Mouse (Mus musculus) mouse trophoblast stem cell (cell line): ENCODE results near the gene Txn1.

Experiments used
- in situ Hi-C, 2 experiments: fragments of 300-500 bp; cut with MseI, MboI; formaldehyde crosslinking; loops; 2 replicates in 1 of 2; 3 replicates in 1 of 2; pipeline ENCODE4 v1.15.1; 2025

Txn1 gene

DNA sequence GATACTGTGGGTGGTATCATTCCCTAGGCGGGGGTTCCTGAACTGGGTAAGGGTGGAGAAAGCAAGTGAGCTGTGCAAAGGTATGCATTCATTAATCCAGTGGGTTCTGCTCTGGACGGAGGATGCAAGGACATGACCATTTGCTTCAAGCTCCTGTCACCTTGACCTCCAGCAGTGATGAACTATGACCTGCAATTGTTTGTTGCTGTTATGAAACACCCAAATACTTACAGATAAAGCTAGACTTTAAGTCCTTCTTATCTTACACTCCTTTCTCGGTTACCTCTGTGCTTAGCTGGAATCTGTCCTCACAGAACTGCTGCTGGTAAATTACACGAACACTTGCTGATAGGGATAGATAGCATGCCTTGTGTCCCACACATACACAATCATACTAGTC is 15.6 kb downstream of the Txn1 start:
- in situ Hi-C loops = no loop called here

DNA sequence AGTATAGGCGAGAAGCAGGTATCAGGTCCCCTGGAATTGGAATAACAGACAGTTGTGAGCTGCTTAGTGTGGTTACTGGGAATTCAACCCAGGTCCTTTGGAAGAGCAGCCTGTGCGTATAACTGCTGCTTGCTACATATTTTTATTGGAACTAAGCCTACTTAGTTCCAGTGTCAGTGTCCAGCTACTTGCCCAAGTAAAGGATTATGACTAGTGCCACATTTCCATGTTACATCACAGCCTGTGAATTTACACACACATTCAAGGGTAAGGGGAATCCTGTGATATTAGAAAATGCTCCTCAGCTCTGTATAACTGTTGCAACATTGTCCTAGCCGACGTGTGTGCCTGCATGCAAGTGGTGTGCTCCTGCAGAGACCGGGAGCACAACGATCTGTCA is 18.9 kb downstream of the Txn1 start:
- in situ Hi-C loops = no loop called here

DNA sequence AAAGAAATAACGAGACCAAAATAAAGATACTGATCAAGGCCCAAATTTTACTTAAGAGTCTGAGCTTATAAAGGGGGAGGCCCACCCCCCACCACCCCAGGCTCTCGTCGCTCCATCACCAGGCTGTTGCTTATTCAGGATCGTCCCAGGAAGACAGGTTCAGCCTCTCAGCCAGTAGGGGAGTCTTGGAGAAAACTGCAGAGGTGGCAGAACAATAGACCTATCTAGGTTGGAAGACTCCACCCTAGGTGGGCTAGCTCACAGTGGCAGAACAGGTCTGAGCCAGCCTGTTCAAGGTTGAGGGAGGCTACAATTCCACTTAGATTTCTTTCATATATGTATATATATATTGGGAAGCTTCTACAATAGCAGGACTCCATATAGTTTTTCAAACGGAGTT is 22.0 kb downstream of the Txn1 start:
- in situ Hi-C loops = no loop called here

DNA sequence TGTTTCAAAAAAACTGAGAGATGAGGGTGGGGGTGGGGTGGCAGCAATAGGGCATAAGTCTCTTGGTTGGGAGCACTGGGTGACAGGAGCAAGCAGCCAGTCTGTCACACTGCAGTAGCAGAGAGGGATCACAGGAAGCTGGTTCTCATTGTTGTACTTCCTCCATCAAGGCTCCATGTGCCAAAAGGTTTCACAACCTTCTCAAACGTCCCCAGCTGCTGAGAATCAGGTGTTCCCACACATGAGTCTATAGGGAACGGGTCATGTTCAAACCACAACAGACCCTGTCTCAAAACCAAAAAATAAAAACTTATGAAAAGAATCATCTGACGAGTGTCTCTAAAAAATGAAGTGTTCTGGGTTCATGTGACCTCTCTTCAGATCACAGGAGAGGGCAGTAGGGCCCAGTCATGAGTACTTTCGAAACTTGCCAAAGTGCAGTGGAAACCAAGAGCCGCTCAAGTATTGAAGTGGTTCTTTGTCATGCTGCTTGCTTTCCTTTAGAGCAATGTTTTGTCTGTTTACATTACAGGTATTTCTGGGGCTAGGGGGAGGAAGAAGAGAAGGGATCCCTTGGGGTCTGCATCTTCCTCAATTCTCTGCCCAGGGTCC is 25.5 kb downstream of the Txn1 start:
- in situ Hi-C loops = no loop called here

DNA sequence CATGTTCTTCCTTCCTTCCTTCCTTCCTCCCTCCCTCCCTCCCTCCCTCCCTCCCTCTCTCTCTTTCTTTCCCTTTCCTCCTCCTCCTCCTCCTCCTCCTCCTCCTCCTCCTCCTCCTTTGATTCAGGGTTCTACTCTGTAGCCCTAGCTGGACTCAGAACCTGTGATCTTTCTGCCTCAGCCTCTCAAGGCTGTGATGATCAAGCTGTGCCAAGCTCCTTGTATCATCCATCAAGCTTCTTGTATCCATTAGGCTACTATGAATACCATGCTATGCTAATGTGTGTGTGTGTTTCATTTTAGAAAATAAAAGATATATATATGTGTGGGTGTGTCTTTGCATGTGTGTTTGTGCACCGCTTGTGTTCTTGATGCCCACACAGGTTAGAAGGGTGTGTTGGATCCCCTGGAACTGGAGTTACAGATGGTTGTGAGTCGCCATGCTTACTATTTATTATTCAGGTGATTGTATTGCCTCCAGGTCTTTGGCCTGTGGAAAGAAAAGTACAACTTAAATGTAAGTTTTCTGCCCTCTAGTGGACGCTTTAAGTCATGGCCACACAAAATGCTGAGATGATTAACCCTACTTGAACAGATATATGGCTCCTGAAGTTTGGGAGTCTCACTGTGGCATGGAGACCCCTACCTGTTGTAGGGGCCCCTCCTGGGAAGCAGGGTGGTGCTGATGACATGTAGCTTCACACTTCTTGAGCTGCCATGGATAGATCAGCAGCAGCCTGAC is 28.6 kb downstream of the Txn1 start:
- in situ Hi-C loops = no loop called here

DNA sequence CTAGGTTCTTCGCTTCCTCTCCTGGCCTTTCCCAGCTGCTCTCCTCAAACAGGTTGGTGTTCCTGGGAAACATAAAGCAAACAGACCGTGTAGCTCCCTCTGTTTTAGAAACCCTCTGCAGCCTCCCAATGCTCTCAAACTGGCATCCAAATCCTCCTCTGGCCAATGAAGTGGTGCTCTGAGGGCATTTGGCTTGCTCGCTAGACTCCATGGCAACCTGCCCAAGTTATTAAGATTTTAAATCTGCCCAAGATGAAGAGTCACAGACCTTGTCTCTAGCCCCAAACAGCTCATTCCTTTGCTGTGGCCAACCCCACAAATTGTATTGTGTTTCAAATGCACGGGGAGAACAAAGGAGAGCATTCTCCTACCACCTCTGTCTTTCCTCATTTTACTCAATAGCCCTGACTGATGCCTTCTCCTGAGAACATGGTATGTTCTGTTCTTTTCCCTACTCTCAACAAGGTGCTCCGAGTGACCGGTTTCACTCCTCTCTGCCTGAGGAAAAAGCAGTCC is 31.6 kb downstream of the Txn1 start:
- in situ Hi-C loops = no loop called here

DNA sequence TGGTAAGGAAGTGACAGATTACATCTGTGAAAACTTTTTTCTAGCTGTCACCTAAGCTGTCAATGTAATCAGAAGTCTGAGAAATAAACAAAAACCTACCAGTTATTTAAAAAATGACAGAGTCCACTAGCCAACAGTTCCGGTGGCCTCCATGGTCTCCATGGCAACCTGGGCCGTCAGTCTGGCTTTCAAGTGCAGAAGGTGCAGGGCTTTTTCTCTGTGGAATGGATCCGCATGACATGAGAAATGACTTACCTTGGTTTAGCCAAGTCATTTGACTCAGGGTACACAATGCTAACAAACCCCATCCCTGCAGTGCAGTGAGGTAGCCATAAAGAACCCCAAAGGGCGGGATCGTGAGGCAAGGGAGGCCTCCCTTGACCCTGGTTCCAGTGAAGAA is 34.0 kb downstream of the Txn1 start:
- in situ Hi-C loops = no loop called here

DNA sequence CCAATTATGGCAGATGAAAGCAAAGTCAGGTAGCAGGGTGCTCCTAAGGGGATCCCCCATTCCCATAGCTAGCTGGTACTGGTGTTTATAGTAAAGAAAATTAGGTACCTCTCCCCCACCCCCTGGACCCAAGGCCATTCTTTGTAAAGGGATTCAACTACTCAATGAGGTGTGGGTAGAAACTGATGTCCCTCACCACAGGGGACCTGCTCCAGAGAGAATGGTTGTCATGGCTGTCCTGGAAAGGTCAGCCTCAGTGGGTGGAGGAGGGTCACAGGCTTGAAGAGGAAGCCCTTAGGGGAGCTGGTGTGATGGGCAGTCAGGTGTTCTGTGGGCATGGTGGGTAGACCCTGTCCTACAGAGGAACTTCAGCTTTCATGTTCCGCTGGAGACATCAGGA is 35.7 kb downstream of the Txn1 start:
- in situ Hi-C loops = no loop called here

DNA sequence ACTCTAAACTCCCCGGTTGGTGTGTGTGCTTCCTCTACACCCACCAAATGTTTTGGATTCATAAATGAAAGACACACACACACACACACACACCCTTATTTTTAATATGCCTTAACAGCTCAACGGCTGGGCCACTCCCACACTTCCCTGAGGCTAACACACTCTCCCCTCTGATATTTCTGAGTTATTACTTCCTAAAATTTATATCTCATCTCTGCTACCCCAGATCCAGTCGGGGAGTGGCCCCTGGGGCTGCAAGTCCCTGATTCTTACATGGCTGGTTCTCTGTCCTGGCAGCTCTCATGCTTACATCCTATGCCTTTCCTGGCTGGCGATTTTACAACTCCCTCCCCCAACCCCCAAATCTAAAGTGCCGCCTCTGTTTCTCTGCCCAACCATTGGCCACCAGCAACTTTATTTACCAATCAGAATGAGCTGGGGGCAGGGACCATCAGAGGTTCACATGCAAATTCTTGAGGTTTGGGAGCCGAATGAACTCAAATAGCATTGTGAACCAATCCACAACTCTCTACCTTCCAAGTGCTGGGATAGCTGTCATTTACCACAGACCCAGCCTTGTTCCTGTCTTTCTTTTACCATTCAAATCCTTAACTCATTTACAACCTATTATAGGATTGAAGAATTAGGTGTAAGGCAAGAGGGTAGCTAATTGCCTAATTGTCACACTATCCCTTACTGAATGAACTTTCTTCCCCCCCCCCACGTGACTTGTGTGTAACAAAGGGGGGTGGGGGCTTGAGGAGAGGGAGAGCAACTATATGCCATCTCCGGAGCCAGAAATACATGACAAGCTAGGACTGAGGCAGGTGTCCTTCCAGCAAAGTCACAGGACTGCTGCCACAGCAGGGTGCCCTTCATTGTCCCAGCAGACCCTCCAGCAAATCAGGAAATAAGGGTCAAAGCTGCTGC is 36.5 kb downstream of the Txn1 start:
- in situ Hi-C loops = no loop called here

DNA sequence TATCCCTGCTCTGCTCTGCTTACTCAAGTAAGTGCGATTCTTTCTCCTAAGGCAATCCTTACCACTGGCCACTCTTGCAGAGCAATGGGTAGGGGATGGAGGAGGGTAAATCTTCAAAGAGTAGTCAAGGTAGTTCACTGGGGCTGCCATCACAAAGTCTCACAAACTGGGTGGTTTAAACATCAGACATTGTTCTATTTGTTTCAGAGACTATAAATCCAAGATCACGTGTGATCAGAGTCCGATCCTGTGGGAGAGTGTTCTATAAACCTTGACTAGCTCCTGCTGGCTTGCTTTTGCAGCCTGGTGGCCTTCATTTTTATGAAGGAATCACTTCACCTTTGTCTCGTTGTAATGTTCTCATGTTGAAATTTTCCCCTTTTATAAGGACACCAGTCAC is 39.5 kb downstream of the Txn1 start:
- in situ Hi-C loops = no loop called here

DNA sequence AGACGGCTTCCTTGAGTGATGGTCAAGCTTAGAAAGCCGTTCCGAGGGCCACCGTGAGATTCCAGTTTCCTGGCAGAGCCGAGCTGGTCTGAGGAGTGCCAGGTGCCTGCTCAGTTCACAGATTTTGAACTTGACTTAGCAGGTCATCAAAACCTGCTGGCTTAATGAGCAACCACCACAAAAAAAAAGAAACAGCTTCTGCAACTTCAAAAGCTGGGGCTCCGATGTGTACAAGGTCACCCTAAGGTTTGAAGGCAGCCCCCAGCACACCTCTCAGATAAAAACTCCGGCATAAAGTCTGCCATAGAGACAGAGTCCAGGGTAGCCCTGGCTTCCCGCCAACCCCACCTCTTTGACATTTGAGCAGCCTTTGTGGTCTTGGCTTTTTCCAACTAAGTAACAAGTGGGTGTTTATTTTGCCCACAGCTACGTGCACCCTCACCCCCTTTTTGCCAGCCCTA is 40.0 kb downstream of the Txn1 start, which contains the start of gene D630039A03Rik:
Gene D630039A03Rik, minus strand, starts transcription at position 97 of the 461 bp plus-strand sequence.
- in situ Hi-C loops = no loop called here

DNA sequence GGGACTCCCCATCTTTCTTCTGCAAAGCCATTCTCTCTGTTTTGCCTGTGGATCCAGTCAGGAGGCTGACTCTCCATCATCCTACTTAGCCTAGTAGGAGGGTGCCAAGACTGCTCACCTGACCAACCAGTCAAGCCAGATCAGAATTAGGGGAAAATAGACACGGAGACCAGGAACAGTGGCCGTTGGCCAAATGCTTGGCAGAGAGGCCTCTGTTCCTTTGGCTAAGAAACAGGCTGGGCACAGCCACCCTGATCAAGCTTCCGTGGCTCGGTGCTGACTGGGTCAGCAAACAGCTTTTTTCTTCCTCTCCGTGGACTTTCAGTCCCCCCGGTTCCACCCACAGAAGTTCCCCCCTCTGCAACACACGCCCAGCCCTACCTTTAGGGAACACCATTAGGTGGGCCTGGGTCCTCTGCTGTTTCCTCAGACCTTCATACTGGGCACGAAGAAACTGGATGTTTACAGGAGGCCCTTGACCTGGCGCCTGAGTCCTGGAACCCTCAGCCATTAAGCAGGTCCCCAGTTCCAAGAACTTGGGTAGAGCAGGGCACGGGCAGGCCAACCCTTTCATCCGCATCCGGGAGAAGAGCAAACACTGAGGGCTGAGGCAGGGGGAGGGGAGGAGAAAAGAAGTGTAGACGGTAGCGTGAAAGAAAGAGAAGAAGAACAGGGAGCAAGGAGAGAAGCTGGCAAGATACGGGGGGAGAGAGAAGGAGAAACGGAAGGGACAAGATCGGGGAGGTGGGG is 40.8 kb downstream of the Txn1 start:
- in situ Hi-C loops = no loop called here

DNA sequence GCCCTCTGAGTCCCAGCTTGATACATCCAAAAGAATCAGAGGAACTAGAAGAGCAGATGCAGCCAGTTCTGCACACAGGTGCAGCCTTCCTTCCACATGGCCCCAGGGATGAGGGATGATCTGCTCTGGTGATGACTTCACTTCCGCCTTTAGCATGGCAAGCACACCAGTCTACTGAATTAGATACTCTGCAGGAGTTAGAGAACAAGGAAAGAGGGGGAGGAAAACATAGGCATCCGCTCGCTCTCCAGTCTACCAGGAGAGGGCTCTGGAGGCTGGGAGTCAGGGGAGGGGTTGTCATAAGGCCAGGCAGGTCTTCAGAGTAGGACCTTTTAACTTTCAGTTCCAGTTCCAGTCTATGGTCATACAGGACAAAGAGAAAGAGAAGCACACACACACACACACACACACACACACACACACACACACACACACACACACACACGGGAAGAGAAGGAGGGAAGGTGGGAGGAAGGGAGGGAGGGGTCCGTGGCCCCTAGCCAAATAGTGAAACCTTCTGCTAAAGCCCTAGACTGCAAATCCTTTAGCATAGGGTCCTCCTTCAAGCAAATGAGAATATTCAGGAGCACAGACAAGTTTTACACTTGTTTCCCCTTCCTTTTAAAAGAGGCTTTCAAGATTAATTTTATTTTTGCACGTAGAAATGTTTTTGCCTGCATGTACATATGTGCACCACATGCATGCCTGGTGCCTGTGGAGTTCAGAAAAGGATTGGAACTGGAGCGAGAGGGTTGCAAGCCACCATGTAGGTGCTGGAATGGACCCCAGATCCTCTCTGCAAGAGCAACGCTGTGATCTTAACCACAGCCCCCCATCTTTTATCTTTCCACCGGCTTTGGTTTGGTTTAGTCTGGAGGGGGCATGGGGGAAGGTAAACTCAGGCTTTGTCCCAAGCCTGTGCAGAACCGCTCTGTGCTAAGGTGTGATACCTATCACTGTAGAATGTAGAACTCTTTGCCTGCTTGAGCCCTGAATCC is 41.7 kb downstream of the Txn1 start:
- in situ Hi-C loops = no loop called here

DNA sequence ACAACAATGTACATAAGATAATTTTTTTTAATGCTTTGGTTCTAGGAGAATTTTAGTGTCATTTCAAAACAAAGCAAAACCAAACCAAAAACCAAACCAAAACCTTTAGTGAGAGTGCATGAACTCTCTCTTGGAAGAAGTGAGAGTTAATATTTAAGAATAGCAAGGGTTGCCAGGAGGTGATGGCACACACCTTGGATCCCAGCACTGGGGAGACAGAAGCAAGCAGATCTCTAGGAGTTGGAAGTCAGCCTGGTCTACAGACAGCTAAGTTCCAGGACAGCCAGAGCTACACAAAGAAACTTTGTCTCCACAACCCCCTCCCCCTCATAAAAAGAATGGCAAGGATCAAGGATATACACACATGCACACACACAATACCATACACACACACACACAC is 43.2 kb downstream of the Txn1 start:
- in situ Hi-C loops = no loop called here

DNA sequence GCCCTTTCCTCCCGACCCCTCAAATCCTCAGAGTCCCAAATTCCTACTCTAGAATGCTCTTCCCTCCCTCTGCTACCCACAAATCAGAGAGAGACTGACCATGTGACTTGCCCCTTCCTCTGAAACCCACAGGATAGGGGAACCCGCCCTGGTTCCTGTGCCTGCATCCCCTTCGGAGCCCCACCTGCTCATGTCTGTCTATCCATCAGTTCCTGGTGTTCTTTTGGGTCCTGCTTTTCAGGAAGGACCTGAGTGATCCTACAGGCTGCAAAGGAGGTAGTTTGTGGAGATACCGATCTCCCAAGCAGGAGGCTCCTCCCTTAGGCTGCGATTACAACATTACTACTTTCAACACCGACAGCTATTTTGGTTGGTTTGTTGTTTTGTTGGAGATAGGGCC is 47.4 kb downstream of the Txn1 start:
- in situ Hi-C loops = no loop called here

DNA sequence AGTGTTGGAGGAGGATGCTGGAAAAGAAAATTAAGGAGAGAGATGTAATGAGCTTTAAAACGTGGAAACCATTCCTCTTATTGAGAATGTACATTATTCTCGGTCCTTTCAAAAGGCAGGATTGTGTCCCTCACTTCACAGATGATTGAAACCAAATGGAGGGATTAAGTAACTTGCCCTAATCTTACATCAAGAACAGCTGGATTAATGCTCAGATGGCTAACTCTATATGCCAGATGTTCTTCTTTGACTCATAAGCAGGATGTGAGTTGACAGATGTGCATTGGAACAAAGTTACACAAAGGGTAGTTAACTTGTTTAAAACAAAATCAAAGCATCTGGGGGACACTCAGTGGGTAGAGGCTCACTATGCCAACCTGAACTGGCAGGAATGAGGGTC is 49.5 kb downstream of the Txn1 start:
- in situ Hi-C loops = no loop called here

DNA sequence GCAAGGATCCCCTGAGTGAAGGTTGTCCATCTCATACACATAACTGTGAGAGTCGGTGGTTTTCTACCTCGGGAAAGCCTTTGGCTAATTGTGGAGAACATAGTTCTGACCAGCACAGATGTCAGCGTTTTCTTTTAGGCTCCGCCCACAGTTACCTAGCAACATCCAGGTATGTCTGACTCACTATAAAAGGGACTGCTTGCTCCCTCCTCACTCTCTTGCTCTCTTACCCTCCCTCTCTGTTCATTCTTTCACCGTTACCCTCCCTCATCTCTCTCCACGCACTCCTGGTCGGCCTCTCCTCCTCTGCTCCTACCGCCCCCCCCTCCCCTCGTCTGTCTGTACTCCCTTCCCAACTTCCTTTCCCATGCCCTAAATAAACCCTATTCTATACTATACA is 51.6 kb downstream of the Txn1 start:
- in situ Hi-C loops = loop anchor here in 1 of 2 experiments (5.0 kb wide), 1 partner anchor 178 kb away; no protein-coding TSS in a partner anchor

DNA sequence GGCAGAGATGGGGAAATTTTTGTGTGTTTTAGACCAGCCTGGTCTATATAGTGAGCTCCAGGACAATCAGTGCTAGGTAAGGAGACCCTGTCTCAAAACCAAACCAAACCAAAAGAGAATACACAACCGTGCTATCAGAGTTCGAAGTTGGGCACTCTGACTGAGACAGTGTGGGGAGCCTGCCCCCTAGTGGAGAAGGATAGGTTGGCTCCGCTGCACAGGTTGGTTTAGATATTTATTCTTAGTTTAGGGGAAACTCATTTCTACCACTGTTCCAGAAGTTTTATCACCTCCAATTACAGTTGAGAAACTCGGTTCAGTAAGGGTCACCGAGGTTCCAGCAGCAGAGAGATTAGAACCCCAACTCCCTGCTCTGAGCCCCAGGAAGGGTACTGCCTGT is 52.0 kb downstream of the Txn1 start:
- in situ Hi-C loops = loop anchor here in 1 of 2 experiments (5.0 kb wide), 1 partner anchor 178 kb away; no protein-coding TSS in a partner anchor

DNA sequence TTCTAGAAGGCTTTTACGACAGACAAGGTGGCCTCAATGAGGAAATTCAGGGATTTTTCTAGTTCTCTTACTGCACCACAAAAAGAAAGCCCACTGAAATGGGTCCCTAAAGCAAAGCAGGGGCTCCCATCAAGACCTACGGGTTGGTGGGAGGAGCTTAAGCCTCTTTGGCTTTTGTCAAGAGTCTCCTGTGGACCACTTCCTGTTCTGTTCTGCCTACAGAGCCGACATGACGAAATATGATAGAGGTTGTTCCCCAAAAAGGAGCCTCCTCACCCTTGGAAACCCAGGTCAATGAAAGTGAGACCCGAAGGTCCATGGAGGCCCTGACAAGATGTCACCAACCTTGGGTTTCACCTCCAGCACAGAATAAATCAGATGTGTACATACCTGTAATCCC is 53.6 kb downstream of the Txn1 start:
- in situ Hi-C loops = loop anchor here in 1 of 2 experiments (5.0 kb wide), 1 partner anchor 180 kb away; no protein-coding TSS in a partner anchor

DNA sequence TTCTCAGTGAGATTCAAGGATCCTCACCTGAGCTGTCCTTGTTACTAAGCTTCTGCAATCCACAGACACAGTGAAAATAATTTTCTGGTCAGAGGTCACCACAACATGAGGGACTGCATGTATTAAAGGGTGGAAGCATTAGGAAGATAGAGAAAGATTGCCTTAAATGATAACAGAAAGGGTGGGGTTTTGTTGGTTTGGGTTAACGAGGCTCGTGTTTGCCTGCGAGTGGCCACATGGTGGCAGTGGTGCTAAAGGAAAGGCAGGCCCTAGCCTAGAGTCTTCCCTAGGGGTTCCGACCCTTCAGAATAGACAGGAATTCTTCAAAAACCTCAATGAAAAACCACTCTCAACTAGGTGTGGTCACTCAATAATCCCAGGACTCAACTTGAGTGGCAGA is 55.0 kb downstream of the Txn1 start:
- in situ Hi-C loops = loop anchor here in 1 of 2 experiments (5.0 kb wide), 1 partner anchor 181 kb away; no protein-coding TSS in a partner anchor
